24 mouse cellular contexts compared by ENCODE assay signal in the genomic region with DNA sequence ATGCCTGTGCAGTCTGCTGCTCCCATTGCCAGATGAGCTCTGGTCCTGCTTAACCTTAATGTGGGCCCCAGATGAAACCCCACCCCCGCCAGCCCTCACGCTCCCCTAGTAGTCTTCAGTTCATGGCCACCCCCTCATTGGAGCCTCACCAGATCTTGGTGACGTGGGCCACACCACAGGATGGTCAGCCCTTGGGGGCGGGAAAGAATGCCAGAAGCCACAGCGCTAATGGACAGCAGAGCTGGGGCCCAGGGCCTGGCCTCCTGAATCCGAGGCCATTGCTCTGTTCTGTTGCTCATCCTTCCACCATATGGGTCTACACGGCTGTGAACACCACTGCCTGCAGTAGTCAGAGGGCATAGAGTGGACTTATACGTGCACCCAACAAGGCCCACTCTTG.
"Had no signal": no experiment of that assay in that cellular context is flagged by ENCODE, and none has a peak within 500 bp of the region (broad histone marks: within the 10 kb centered on the region; RNA-seq: fewer than 3 reads in every experiment).

No protein-coding gene starts in this region.

- DNase-seq: gastrocnemius, postnatal 14 days; heart, adult 2 months; heart, postnatal 14 days; heart, postnatal 4 days; kidney, adult 2 months; kidney, adult 9 months; kidney, postnatal 14 days; kidney, postnatal 36 days; layer of hippocampus, adult 9-11 months; layer of hippocampus, postnatal 36 days; left cerebral cortex, postnatal 4 days; liver; liver, embryonic 13.5 days; liver, postnatal 0 days had no signal

- H3K4me3 ChIP-seq: heart, adult 2 months; heart, embryonic 13.5 days; heart, embryonic 15.5 days; hindbrain, embryonic 10.5 days; hindbrain, embryonic 12.5 days; intestine, embryonic 15.5 days; kidney, embryonic 15.5 days; limb, embryonic 12.5 days; liver, embryonic 13.5 days; liver, embryonic 15.5 days had no signal

- H3K27me3 ChIP-seq: heart, embryonic 13.5 days; heart, embryonic 15.5 days; hindbrain, embryonic 12.5 days; intestine, embryonic 15.5 days; kidney, embryonic 15.5 days; limb, embryonic 12.5 days; liver, embryonic 13.5 days; liver, embryonic 15.5 days had no signal

- H3K36me3 ChIP-seq: heart, embryonic 13.5 days; heart, embryonic 15.5 days; hindbrain, embryonic 10.5 days; hindbrain, embryonic 12.5 days; intestine, embryonic 15.5 days; kidney, embryonic 15.5 days; limb, embryonic 12.5 days; liver, embryonic 13.5 days; liver, embryonic 15.5 days had no signal

- H3K27ac ChIP-seq: heart, adult 2 months; heart, embryonic 13.5 days; heart, embryonic 15.5 days; hindbrain, embryonic 12.5 days; hindbrain, embryonic 14.5 days; intestine, embryonic 15.5 days; kidney, embryonic 15.5 days; kidney, postnatal 0 days; limb, embryonic 12.5 days; liver, embryonic 13.5 days; liver, embryonic 15.5 days had no signal

- H3K4me1 ChIP-seq: heart, embryonic 13.5 days; heart, embryonic 15.5 days; hindbrain, embryonic 10.5 days; hindbrain, embryonic 12.5 days; intestine, embryonic 15.5 days had no signal

- H3K9me3 ChIP-seq: heart, embryonic 13.5 days; heart, embryonic 15.5 days; hindbrain, embryonic 10.5 days; hindbrain, embryonic 12.5 days; intestine, embryonic 15.5 days; limb, embryonic 12.5 days; liver, embryonic 13.5 days; liver, embryonic 15.5 days had no signal
